Mouse (Mus musculus): Measurements from ENCODE around the gene Bloc1s1. TPM values are rescaled to one million over a fixed set of nuclear protein-coding genes. Genes with fewer than 3 reads are reported as not detected.
A peak's percentile ranks its signal among the peaks of the same experiment; 100 is the strongest.

The Bloc1s1 gene
- 186 and 195 TPM in 2 replicates for polyA plus RNA-seq (2015; fragmentation: Nextera tagmentation; extraction: Ambion mirVana)

- no peak for ATAC-seq (ENCODE audit: borderline replicate concordance, extremely low read depth, low FRiP score, low TSS enrichment)
- 0 out of 2 replicates have a peak, but pooled peaks cover 1% of the 10 kb centered on the region for H3K36me3 ChIP-seq
- peak within 1 kb of the TSS; percentile 97 for H3K27ac ChIP-seq
- peak within 1 kb of the TSS; percentile 86 for H3K4me3 ChIP-seq
- peak within 1 kb of the TSS; percentile 86 for H3K9ac ChIP-seq
- H3K9me3 ChIP-seq, result no peaks in the 10 kb centered on the region
- H3K27me3 ChIP-seq, result peaks cover 4% of the 10 kb centered on the region; the same call in 1 of the 2 replicates
- 62% methylated on average over 9 of the region's 9 CpGs for WGBS
- H3K4me1 ChIP-seq, result peaks cover 50% of the 10 kb centered on the region
- peak within 1 kb of the TSS; percentile 88 for H3K4me2 ChIP-seq
These were observed at the start of gene Bloc1s1 for GRCm38 (mm10) chr10:128923935-128924334. TSS of gene Bloc1s1 (minus strand) at chr10:128924035.

- Histone ChIP-seq H3K27me3 (no peaks in the 10 kb centered on the region), H3K36me3 (no peaks in the 10 kb centered on the region), H3K9ac (no peak overlapping the region), H3K9me3 (no peaks in the 10 kb centered on the region), H3K27ac (no peak overlapping the region), H3K4me3 (no peak overlapping the region), H3K4me2 (no peak overlapping the region), H3K4me1 (0 out of 2 replicates have a peak, but pooled peaks cover 5% of the 10 kb centered on the region)
- WGBS, result 54% methylated on average over 4 of the region's 4 CpGs
- ATAC-seq (ENCODE audit: borderline replicate concordance, extremely low read depth, low FRiP score, low TSS enrichment), result no peak
These were observed 49.0 kb upstream of the Bloc1s1 start for GRCm38 (mm10) chr10:128972841-128973240.

GRCm38 (mm10) chr10:128970740-128971250 is 47.0 kb upstream of the Bloc1s1 start:
- H3K27me3 ChIP-seq, result no peaks in the 10 kb centered on the region
- H3K27ac ChIP-seq, result no peak overlapping the region
- no peaks in the 10 kb centered on the region for H3K9me3 ChIP-seq
- ATAC-seq (ENCODE audit: borderline replicate concordance, extremely low read depth, low FRiP score, low TSS enrichment), result no peak
- 38% methylated on average over 1 of the region's 1 CpGs for WGBS
- no peak overlapping the region for H3K4me2 ChIP-seq
- H3K36me3 ChIP-seq, result no peaks in the 10 kb centered on the region
- no peak overlapping the region for H3K4me3 ChIP-seq
- H3K9ac ChIP-seq, result no peak overlapping the region
- 0 out of 2 replicates have a peak, but pooled peaks cover 8% of the 10 kb centered on the region for H3K4me1 ChIP-seq

- Histone ChIP-seq H3K27me3 (no peaks in the 10 kb centered on the region), H3K4me3 (no peak overlapping the region), H3K4me2 (no peak overlapping the region), H3K36me3 (no peaks in the 10 kb centered on the region), H3K4me1 (0 out of 2 replicates have a peak, but pooled peaks cover 4% of the 10 kb centered on the region), H3K27ac (peak overlapping the region; percentile 74), H3K9me3 (no peaks in the 10 kb centered on the region), H3K9ac (no peak overlapping the region)
- peak; percentile 91 for ATAC-seq (ENCODE audit: borderline replicate concordance, extremely low read depth, low FRiP score, low TSS enrichment)
- WGBS, result 7% methylated on average over 1 of the region's 1 CpGs
These were observed 44.5 kb upstream of the Bloc1s1 start for GRCm38 (mm10) chr10:128968341-128968749.

- 63% methylated on average over 6 of the region's 6 CpGs for WGBS
- no peaks in the 10 kb centered on the region for H3K27me3 ChIP-seq
- no peaks in the 10 kb centered on the region for H3K36me3 ChIP-seq
- no peak overlapping the region for H3K4me2 ChIP-seq
- ATAC-seq (ENCODE audit: borderline replicate concordance, extremely low read depth, low FRiP score, low TSS enrichment), result no peak
- 0 out of 2 replicates have a peak, but pooled peaks cover 4% of the 10 kb centered on the region for H3K4me1 ChIP-seq
- H3K4me3 ChIP-seq, result no peak overlapping the region
- no peak overlapping the region for H3K9ac ChIP-seq
- no peaks in the 10 kb centered on the region for H3K9me3 ChIP-seq
- no peak overlapping the region for H3K27ac ChIP-seq
These were observed 42.0 kb upstream of the Bloc1s1 start for GRCm38 (mm10) chr10:128965871-128966270.

GRCm38 (mm10) chr10:128964961-128965360 is 41.1 kb upstream of the Bloc1s1 start:
- Histone ChIP-seq H3K27me3 (no peaks in the 10 kb centered on the region), H3K9ac (no peak overlapping the region)
- no peak for ATAC-seq (ENCODE audit: borderline replicate concordance, extremely low read depth, low FRiP score, low TSS enrichment)

GRCm38 (mm10) chr10:128960590-128961584 is 37.1 kb upstream of the Bloc1s1 start, which contains the start of gene Mettl7b:
TSS of gene Mettl7b (minus strand) at chr10:128960988.
- H3K27ac ChIP-seq, result no peak within 1 kb of the TSS
- H3K36me3 ChIP-seq, result no peaks in the 10 kb centered on the region
- ATAC-seq (ENCODE audit: borderline replicate concordance, extremely low read depth, low FRiP score, low TSS enrichment), result no peak
- H3K9ac ChIP-seq, result no peak within 1 kb of the TSS
- H3K4me3 ChIP-seq, result no peak within 1 kb of the TSS
- H3K4me2 ChIP-seq, result no peak within 1 kb of the TSS
- H3K27me3 ChIP-seq, result no peaks in the 10 kb centered on the region
- H3K9me3 ChIP-seq, result no peaks in the 10 kb centered on the region
- no peaks in the 10 kb centered on the region for H3K4me1 ChIP-seq
- WGBS, result 75% methylated on average over 12 of the region's 12 CpGs

More at GRCm38 (mm10) chr10:128964961-128965360, 41.1 kb upstream of the Bloc1s1 start:
- Histone ChIP-seq H3K36me3 (no peaks in the 10 kb centered on the region), H3K4me2 (no peak overlapping the region), H3K9me3 (no peaks in the 10 kb centered on the region), H3K4me1 (0 out of 2 replicates have a peak, but pooled peaks cover 4% of the 10 kb centered on the region), H3K27ac (no peak overlapping the region), H3K4me3 (no peak overlapping the region)
- WGBS, result 57% methylated on average over 2 of the region's 2 CpGs

GRCm38 (mm10) chr10:128960142-128960541 is 36.3 kb upstream of the Bloc1s1 start:
- no peak overlapping the region for H3K27ac ChIP-seq
- H3K27me3 ChIP-seq, result no peaks in the 10 kb centered on the region
- no peaks in the 10 kb centered on the region for H3K4me1 ChIP-seq
- WGBS, result 60% methylated on average over 4 of the region's 4 CpGs
- no peaks in the 10 kb centered on the region for H3K36me3 ChIP-seq
- no peak for ATAC-seq (ENCODE audit: borderline replicate concordance, extremely low read depth, low FRiP score, low TSS enrichment)
- H3K9me3 ChIP-seq, result no peaks in the 10 kb centered on the region
- no peak overlapping the region for H3K4me3 ChIP-seq
- no peak overlapping the region for H3K9ac ChIP-seq
- H3K4me2 ChIP-seq, result no peak overlapping the region

GRCm38 (mm10) chr10:128958340-128958739 is 34.5 kb upstream of the Bloc1s1 start:
- H3K9ac ChIP-seq, result no peak overlapping the region
- H3K4me1 ChIP-seq, result no peaks in the 10 kb centered on the region
- no peaks in the 10 kb centered on the region for H3K36me3 ChIP-seq
- no peak overlapping the region for H3K4me3 ChIP-seq
- H3K27me3 ChIP-seq, result no peaks in the 10 kb centered on the region
- 69% methylated on average over 10 of the region's 10 CpGs for WGBS
- no peak overlapping the region for H3K27ac ChIP-seq
- no peaks in the 10 kb centered on the region for H3K9me3 ChIP-seq
- ATAC-seq (ENCODE audit: borderline replicate concordance, extremely low read depth, low FRiP score, low TSS enrichment), result no peak
- H3K4me2 ChIP-seq, result no peak overlapping the region

- no peaks in the 10 kb centered on the region for H3K36me3 ChIP-seq
- whole genome bisulfite sequencing, result 49% methylated on average over 16 of the region's 16 CpGs
- no peaks in the 10 kb centered on the region for H3K27me3 ChIP-seq
- no peak overlapping the region for H3K9ac ChIP-seq
- H3K27ac ChIP-seq, result no peak overlapping the region
- no peak for ATAC-seq (ENCODE audit: borderline replicate concordance, extremely low read depth, low FRiP score, low TSS enrichment)
- no peaks in the 10 kb centered on the region for H3K9me3 ChIP-seq
- H3K4me1 ChIP-seq, result no peaks in the 10 kb centered on the region
- no peak overlapping the region for H3K4me2 ChIP-seq
- no peak overlapping the region for H3K4me3 ChIP-seq
These were observed 26.5 kb upstream of the Bloc1s1 start for GRCm38 (mm10) chr10:128950208-128950887.

GRCm38 (mm10) chr10:128947496-128947895 is 23.7 kb upstream of the Bloc1s1 start:
- no peaks in the 10 kb centered on the region for H3K9me3 ChIP-seq
- H3K4me1 ChIP-seq, result no peaks in the 10 kb centered on the region
- ATAC-seq (ENCODE audit: borderline replicate concordance, extremely low read depth, low FRiP score, low TSS enrichment), result no peak
- no peak overlapping the region for H3K27ac ChIP-seq
- H3K27me3 ChIP-seq, result no peaks in the 10 kb centered on the region
- 87% methylated on average over 4 of the region's 4 CpGs for WGBS
- no peak overlapping the region for H3K4me2 ChIP-seq
- no peak overlapping the region for H3K4me3 ChIP-seq
- H3K9ac ChIP-seq, result no peak overlapping the region
- no peaks in the 10 kb centered on the region for H3K36me3 ChIP-seq
